Mouse (Mus musculus): Measurements from ENCODE around the gene Znrd1as. TPM values are rescaled to one million over a fixed set of nuclear protein-coding genes. Genes with fewer than 3 reads are reported as not detected.

Znrd1as gene
- 19.0 TPM for polyA plus RNA-seq (2014; fragmentation: Illumina TruSeq; extraction: RNeasy Lipid Tissue Mini Kit (QIAGEN cat#74804))

GRCm38 (mm10) chr17:36957999-36958743 lies at the start of gene Znrd1as, which contains the start of gene Znrd1:
Znrd1as (plus strand) TSS chr17:36958592.
Znrd1 (minus strand) TSS chr17:36958559.

GRCm38 (mm10) chr17:36942791-36943471 lies 15.5 kb upstream of the Znrd1as start, which contains the start of gene Rnf39:
Rnf39 (plus strand) TSS chr17:36942918.

GRCm38 (mm10) chr17:36950981-36951947 lies 7.1 kb upstream of the Znrd1as start, which contains the start of gene Ppp1r11:
Ppp1r11 (minus strand) TSS chr17:36951741.

GRCm38 (mm10) chr17:36981221-36981813 lies 22.9 kb downstream of the Znrd1as start, which contains the start of gene 2410137M14Rik:
2410137M14Rik (minus strand) TSS chr17:36981237.

GRCm38 (mm10) chr17:36989437-36989836 lies 31.0 kb downstream of the Znrd1as start, which contains the start of gene H2-M5:
H2-M5 (minus strand) TSS chr17:36989537.

GRCm38 (mm10) chr17:37000863-37001262 lies 42.5 kb downstream of the Znrd1as start, which contains the start of gene Zfp57:
Zfp57 (plus strand) TSS chr17:37001163.

Other genes with a start within 250 kb of the Znrd1as start
- not detected for gene H2-M10.5, start 185.7 kb upstream of the Znrd1as start, polyA plus RNA-seq (2014; fragmentation: Illumina TruSeq; extraction: RNeasy Lipid Tissue Mini Kit (QIAGEN cat#74804))
- gene H2-M10.6, start 146.4 kb upstream of the Znrd1as start, polyA plus RNA-seq (2014; fragmentation: Illumina TruSeq; extraction: RNeasy Lipid Tissue Mini Kit (QIAGEN cat#74804)), result not detected
- gene Trim26, start 121.5 kb upstream of the Znrd1as start, polyA plus RNA-seq (2014; fragmentation: Illumina TruSeq; extraction: RNeasy Lipid Tissue Mini Kit (QIAGEN cat#74804)), result 28.4 TPM
- not detected for gene Trim15, start 91.4 kb upstream of the Znrd1as start, polyA plus RNA-seq (2014; fragmentation: Illumina TruSeq; extraction: RNeasy Lipid Tissue Mini Kit (QIAGEN cat#74804))
- gene Trim10, start 89.0 kb upstream of the Znrd1as start, polyA plus RNA-seq (2014; fragmentation: Illumina TruSeq; extraction: RNeasy Lipid Tissue Mini Kit (QIAGEN cat#74804)), result not detected
- 0.31 TPM for gene Trim40, start 68.5 kb upstream of the Znrd1as start, polyA plus RNA-seq (2014; fragmentation: Illumina TruSeq; extraction: RNeasy Lipid Tissue Mini Kit (QIAGEN cat#74804))
- gene Trim31, start 60.5 kb upstream of the Znrd1as start, polyA plus RNA-seq (2014; fragmentation: Illumina TruSeq; extraction: RNeasy Lipid Tissue Mini Kit (QIAGEN cat#74804)), result not detected
- gene Rnf39, start 15.7 kb upstream of the Znrd1as start, polyA plus RNA-seq (2014; fragmentation: Illumina TruSeq; extraction: RNeasy Lipid Tissue Mini Kit (QIAGEN cat#74804)), result not detected
- 5.5 TPM for gene Ppp1r11, start 6.9 kb upstream of the Znrd1as start, polyA plus RNA-seq (2014; fragmentation: Illumina TruSeq; extraction: RNeasy Lipid Tissue Mini Kit (QIAGEN cat#74804))
- 21.8 TPM for gene Znrd1, start within 50 bp of the Znrd1as start, polyA plus RNA-seq (2014; fragmentation: Illumina TruSeq; extraction: RNeasy Lipid Tissue Mini Kit (QIAGEN cat#74804))
- not detected for gene 2410137M14Rik, start 22.6 kb downstream of the Znrd1as start, polyA plus RNA-seq (2014; fragmentation: Illumina TruSeq; extraction: RNeasy Lipid Tissue Mini Kit (QIAGEN cat#74804))
- not detected for gene H2-M5, start 30.9 kb downstream of the Znrd1as start, polyA plus RNA-seq (2014; fragmentation: Illumina TruSeq; extraction: RNeasy Lipid Tissue Mini Kit (QIAGEN cat#74804))
- 39.5 TPM for gene Zfp57, start 42.6 kb downstream of the Znrd1as start, polyA plus RNA-seq (2014; fragmentation: Illumina TruSeq; extraction: RNeasy Lipid Tissue Mini Kit (QIAGEN cat#74804))
- not detected for gene Mog, start 64.8 kb downstream of the Znrd1as start, polyA plus RNA-seq (2014; fragmentation: Illumina TruSeq; extraction: RNeasy Lipid Tissue Mini Kit (QIAGEN cat#74804))
- gene Gabbr1, start 87.4 kb downstream of the Znrd1as start, polyA plus RNA-seq (2014; fragmentation: Illumina TruSeq; extraction: RNeasy Lipid Tissue Mini Kit (QIAGEN cat#74804)), result 33.8 TPM
- gene Olfr90, start 129.9 kb downstream of the Znrd1as start, polyA plus RNA-seq (2014; fragmentation: Illumina TruSeq; extraction: RNeasy Lipid Tissue Mini Kit (QIAGEN cat#74804)), result not detected
- gene Olfr91, start 139.7 kb downstream of the Znrd1as start, polyA plus RNA-seq (2014; fragmentation: Illumina TruSeq; extraction: RNeasy Lipid Tissue Mini Kit (QIAGEN cat#74804)), result not detected
- gene Olfr92, start 161.5 kb downstream of the Znrd1as start, polyA plus RNA-seq (2014; fragmentation: Illumina TruSeq; extraction: RNeasy Lipid Tissue Mini Kit (QIAGEN cat#74804)), result not detected
- gene Olfr93, start 202.9 kb downstream of the Znrd1as start, polyA plus RNA-seq (2014; fragmentation: Illumina TruSeq; extraction: RNeasy Lipid Tissue Mini Kit (QIAGEN cat#74804)), result not detected
- not detected for gene Ubd, start 235.3 kb downstream of the Znrd1as start, polyA plus RNA-seq (2014; fragmentation: Illumina TruSeq; extraction: RNeasy Lipid Tissue Mini Kit (QIAGEN cat#74804))
- gene Olfr94, start 242.4 kb downstream of the Znrd1as start, polyA plus RNA-seq (2014; fragmentation: Illumina TruSeq; extraction: RNeasy Lipid Tissue Mini Kit (QIAGEN cat#74804)), result not detected

All from ovary, adult 10 weeks (tissue).